Mouse (Mus musculus) forebrain, embryonic 12.5 days (tissue): ENCODE measurements around the gene Trim61. TPM values are rescaled to one million over a fixed set of nuclear protein-coding genes. Genes with fewer than 3 reads are reported as not detected.
"Not testable (repeated sequence)": the region's sequence is repeated elsewhere in the genome, so short reads cannot be mapped to it uniquely, and the experiment has no call there.

Experiments used
- ATAC-seq: fragments of 200-750 bp; cut with Nextera tagmentation; 2 replicates; pipeline ENCODE4 v1.8.0; 2017; ENCODE audit warnings: moderate TSS enrichment; ENCODE audit not compliant: low FRiP score
- H3K27ac ChIP-seq: fragments of 300-500 bp; sonication (generic); 2 replicates; pipeline ENCODE4 v1.5.1; 2016; ENCODE audit warnings: mild to moderate bottlenecking
- H3K27me3 ChIP-seq: fragments of 300-500 bp; sonication (generic); 2 replicates; pipeline ENCODE4 v1.6.1; 2016; ENCODE audit warnings: mild to moderate bottlenecking
- H3K36me3 ChIP-seq: fragments of 300-500 bp; sonication (generic); replicated peaks from 2 replicates; pipeline ENCODE4 v1.6.1; 2016; ENCODE audit warnings: mild to moderate bottlenecking
- H3K4me1 ChIP-seq: fragments of 300-500 bp; sonication (generic); 2 replicates; pipeline ENCODE4 v1.6.1; 2016
- H3K4me2 ChIP-seq: fragments of 300-500 bp; sonication (generic); 2 replicates; pipeline ENCODE4 v1.6.1; 2016; ENCODE audit warnings: mild to moderate bottlenecking, moderate library complexity
- H3K4me3 ChIP-seq: fragments of 300-500 bp; sonication (generic); replicated peaks from 2 replicates; pipeline ENCODE4 v1.5.1; 2016; ENCODE audit warnings: mild to moderate bottlenecking
- H3K9ac ChIP-seq: fragments of 300-500 bp; sonication (generic); 2 replicates; pipeline ENCODE4 v1.6.1; 2016; ENCODE audit warnings: mild to moderate bottlenecking
- H3K9me3 ChIP-seq: fragments of 300-500 bp; sonication (generic); 2 replicates; pipeline ENCODE4 v1.6.1; 2016
- WGBS: fragments of 180-500 bp; shearing (Covaris S2); methylation state at CpG from one replicate; pipeline ENCODE4 v1.1.7; 2016; 5-methylcytosine and 5-hydroxymethylcytosine counted together
- polyA plus RNA-seq: library from polyadenylated mRNA; unstranded; fragments of >200 nt; fragmentation: Nextera tagmentation; extraction: Ambion mirVana; gene quantifications from 2 replicates; pipeline ENCODE4 v1.2.1, GENCODE M21; 2016

Trim61 gene
- polyA plus RNA-seq, 1 experiment from 2014 or later: 0.09 TPM

- no peak for ATAC-seq
- no peaks in the 10 kb centered on the region for H3K36me3 ChIP-seq
- H3K9ac ChIP-seq: no peak overlapping the region
- 35% methylated on average over 2 of the region's 2 CpGs for WGBS
- peak overlapping the region; percentile 10; the same call in 1 of the 2 replicates for H3K4me2 ChIP-seq
- peaks cover 24% of the 10 kb centered on the region for H3K4me1 ChIP-seq
- no peak overlapping the region for H3K4me3 ChIP-seq
- no peaks in the 10 kb centered on the region for H3K9me3 ChIP-seq
- H3K27ac ChIP-seq: peak overlapping the region; percentile 2; the same call in 1 of the 2 replicates
- H3K27me3 ChIP-seq: no peaks in the 10 kb centered on the region
Measured at GRCm38 (mm10) chr8:65034136-65034535, 15.8 kb upstream of the Trim61 start.

- H3K9me3 ChIP-seq: no peaks in the 10 kb centered on the region
- H3K36me3 ChIP-seq: no peaks in the 10 kb centered on the region
- H3K9ac ChIP-seq: no peak overlapping the region
- no peak overlapping the region for H3K27ac ChIP-seq
- H3K27me3 ChIP-seq: no peaks in the 10 kb centered on the region
- H3K4me2 ChIP-seq: no peak overlapping the region
- H3K4me1 ChIP-seq: peaks cover 24% of the 10 kb centered on the region
- WGBS: 81% methylated on average over 13 of the region's 13 CpGs
- no peak for ATAC-seq
- H3K4me3 ChIP-seq: no peak overlapping the region
Measured at GRCm38 (mm10) chr8:65033056-65033455, 14.7 kb upstream of the Trim61 start.

- Histone ChIP-seq H3K36me3 (no peaks in the 10 kb centered on the region), H3K27ac (no peak overlapping the region), H3K4me1 (peaks cover 21% of the 10 kb centered on the region), H3K4me3 (no peak overlapping the region), H3K4me2 (no peak overlapping the region), H3K9ac (no peak overlapping the region), H3K27me3 (no peaks in the 10 kb centered on the region), H3K9me3 (no peaks in the 10 kb centered on the region)
- no peak for ATAC-seq
- 93% methylated on average over 1 of the region's 1 CpGs for WGBS
Measured at GRCm38 (mm10) chr8:65032107-65032506, 13.8 kb upstream of the Trim61 start.

GRCm38 (mm10) chr8:65030735-65031485, 12.6 kb upstream of the Trim61 start:
- Histone ChIP-seq H3K9me3 (no peaks in the 10 kb centered on the region), H3K4me1 (peaks cover 18% of the 10 kb centered on the region), H3K27ac (no peak overlapping the region), H3K4me2 (no peak overlapping the region), H3K27me3 (no peaks in the 10 kb centered on the region), H3K36me3 (no peaks in the 10 kb centered on the region), H3K4me3 (no peak overlapping the region), H3K9ac (no peak overlapping the region)
- WGBS: 83% methylated on average over 4 of the region's 4 CpGs
- ATAC-seq: no peak

- no peak for ATAC-seq
- H3K4me2 ChIP-seq: no peak overlapping the region
- H3K27me3 ChIP-seq: no peaks in the 10 kb centered on the region
- H3K36me3 ChIP-seq: no peaks in the 10 kb centered on the region
- no peak overlapping the region for H3K4me3 ChIP-seq
- H3K9ac ChIP-seq: no peak overlapping the region
- H3K4me1 ChIP-seq: peaks cover 8% of the 10 kb centered on the region; the same call in 1 of the 2 replicates
- WGBS: 88% methylated on average over 4 of the region's 4 CpGs
- H3K27ac ChIP-seq: no peak overlapping the region
- no peaks in the 10 kb centered on the region for H3K9me3 ChIP-seq
Measured at GRCm38 (mm10) chr8:65029776-65030175, 11.5 kb upstream of the Trim61 start.

GRCm38 (mm10) chr8:65028959-65029686, 10.8 kb upstream of the Trim61 start:
- H3K4me1 ChIP-seq: peaks cover 1% of the 10 kb centered on the region; the same call in 1 of the 2 replicates
- no peaks in the 10 kb centered on the region for H3K27me3 ChIP-seq
- H3K9ac ChIP-seq: no peak overlapping the region
- no peak overlapping the region for H3K27ac ChIP-seq
- WGBS: 77% methylated on average over 12 of the region's 12 CpGs
- ATAC-seq: no peak
- no peak overlapping the region for H3K4me3 ChIP-seq
- H3K9me3 ChIP-seq: no peaks in the 10 kb centered on the region
- no peaks in the 10 kb centered on the region for H3K36me3 ChIP-seq
- H3K4me2 ChIP-seq: no peak overlapping the region

GRCm38 (mm10) chr8:65022485-65022884, 4.2 kb upstream of the Trim61 start:
- Histone ChIP-seq H3K27me3 (no peaks in the 10 kb centered on the region), H3K9me3 (no peaks in the 10 kb centered on the region), H3K27ac (no peak overlapping the region), H3K36me3 (no peaks in the 10 kb centered on the region), H3K4me1 (no peaks in the 10 kb centered on the region), H3K4me3 (no peak overlapping the region), H3K4me2 (no peak overlapping the region), H3K9ac (no peak overlapping the region)
- 47% methylated on average over 8 of the region's 8 CpGs for WGBS
- ATAC-seq: 0 out of 2 replicates have a peak, but pooled peaks have one; percentile 49

GRCm38 (mm10) chr8:65007616-65008015, 10.7 kb downstream of the Trim61 start:
- not testable (repeated sequence) for H3K9me3 ChIP-seq, H3K4me1 ChIP-seq, H3K9ac ChIP-seq, H3K27me3 ChIP-seq, ATAC-seq, H3K36me3 ChIP-seq, H3K4me3 ChIP-seq, H3K4me2 ChIP-seq, H3K27ac ChIP-seq
- 78% methylated on average over 6 of the region's 6 CpGs for WGBS

- 87% methylated on average over 4 of the region's 4 CpGs for WGBS
- no peak overlapping the region for H3K4me3 ChIP-seq
- H3K27me3 ChIP-seq: no peaks in the 10 kb centered on the region
- no peak for ATAC-seq
- H3K4me1 ChIP-seq: no peaks in the 10 kb centered on the region
- H3K9me3 ChIP-seq: no peaks in the 10 kb centered on the region
- H3K9ac ChIP-seq: no peak overlapping the region
- H3K4me2 ChIP-seq: no peak overlapping the region
- H3K36me3 ChIP-seq: no peaks in the 10 kb centered on the region
- no peak overlapping the region for H3K27ac ChIP-seq
Measured at GRCm38 (mm10) chr8:64998806-64999365, 19.4 kb downstream of the Trim61 start.

- Histone ChIP-seq H3K9me3 (no peaks in the 10 kb centered on the region), H3K4me2 (no peak within 1 kb of the TSS), H3K27ac (no peak within 1 kb of the TSS), H3K9ac (no peak within 1 kb of the TSS), H3K27me3 (no peaks in the 10 kb centered on the region), H3K4me3 (no peak within 1 kb of the TSS), H3K4me1 (no peaks in the 10 kb centered on the region), H3K36me3 (no peaks in the 10 kb centered on the region)
- 95% methylated on average over 4 of the region's 4 CpGs for WGBS
- no peak for ATAC-seq
Measured at GRCm38 (mm10) chr8:64987731-64988130, 30.6 kb downstream of the Trim61 start, which contains the start of gene Trim75. Gene Trim75 (minus strand): TSS chr8:64987831.

GRCm38 (mm10) chr8:64983150-64983897, 35.0 kb downstream of the Trim61 start:
- Histone ChIP-seq H3K4me1 (no peaks in the 10 kb centered on the region), H3K4me2 (no peak overlapping the region), H3K9ac (no peak overlapping the region), H3K9me3 (no peaks in the 10 kb centered on the region), H3K27me3 (no peaks in the 10 kb centered on the region), H3K36me3 (no peaks in the 10 kb centered on the region), H3K27ac (no peak overlapping the region), H3K4me3 (no peak overlapping the region)
- WGBS: 75% methylated on average over 20 of the region's 20 CpGs
- ATAC-seq: no peak
